Mouse (Mus musculus): ENCODE data around the gene Ginm1.

- TF ChIP-seq CTCF (IDR thresholded peaks at IDR 0.05; ENCODE audit: low read depth) = no peak
- TF ChIP-seq EP300 (IDR thresholded peaks at IDR 0.05; ENCODE audit: low read depth) = no peak
Observed at GRCm38 (mm10) chr10:7727011-7727410, 65.6 kb downstream of the Ginm1 start.
